Mouse (Mus musculus) thymus, adult 2 months (tissue): Measurements from ENCODE around the gene Scarb1. TPM values are rescaled to one million over a fixed set of nuclear protein-coding genes. Genes with fewer than 3 reads are reported as not detected.
A peak's percentile ranks its signal among the peaks of the same experiment; 100 is the strongest.

Source experiments
- DNase-seq: peaks from one replicate; pipeline ENCODE4 v3.0.0; 2021
- H3K27ac ChIP-seq: fragments of 200-500 bp; 2 replicates; pipeline ENCODE4 v1.5.1; 2012; ENCODE audit warnings: low read length, control low read depth; ENCODE audit not compliant: control insufficient read depth, insufficient read depth
- H3K27me3 ChIP-seq: fragments of 200-500 bp; 2 replicates; pipeline ENCODE4 v1.6.1; 2012; ENCODE audit warnings: mild to moderate bottlenecking, low read length, moderate library complexity, mixed read lengths; ENCODE audit not compliant: control insufficient read depth, insufficient read depth
- H3K36me3 ChIP-seq: fragments of 200-500 bp; 2 replicates; pipeline ENCODE4 v1.6.1; 2012; ENCODE audit warnings: mild to moderate bottlenecking, low read length, moderate library complexity; ENCODE audit not compliant: control insufficient read depth, insufficient read depth
- H3K4me1 ChIP-seq: fragments of 200-500 bp; replicated peaks from 2 replicates; pipeline ENCODE4 v1.6.1; 2012; ENCODE audit warnings: low read length; ENCODE audit not compliant: control insufficient read depth, insufficient read depth
- H3K4me3 ChIP-seq: fragments of 200-500 bp; 2 replicates; pipeline ENCODE4 v1.5.1; 2012; ENCODE audit warnings: mild to moderate bottlenecking, low read length, control low read depth, moderate library complexity; ENCODE audit not compliant: control insufficient read depth, insufficient read depth
- CTCF ChIP-seq: fragments of 200-500 bp; IDR thresholded peaks from 2 replicates; pipeline ENCODE4 v1.5.1; 2012; ENCODE audit warnings: mild to moderate bottlenecking, control low read depth, low read length, moderate library complexity, borderline replicate concordance; ENCODE audit not compliant: control insufficient read depth, poor library complexity, insufficient read depth; ENCODE audit errors: extremely low read depth
- POLR2A ChIP-seq: fragments of 200-500 bp; IDR thresholded peaks from 2 replicates; pipeline ENCODE4 v1.6.1; 2012; ENCODE audit warnings: mild to moderate bottlenecking, low read length, control low read depth, moderate library complexity; ENCODE audit not compliant: control insufficient read depth, poor library complexity, insufficient read depth; ENCODE audit errors: extremely low read depth
- WGBS: fragments of 180-500 bp; shearing (Covaris S2); methylation state at CpG from one replicate; pipeline ENCODE4 v1.1.7; 2018; 5-methylcytosine and 5-hydroxymethylcytosine counted together
- polyA plus RNA-seq: library from polyadenylated mRNA; depleted of rRNA; stranded (reverse); fragments of >200 nt; gene quantifications from 2 replicates; pipeline ENCODE4 v1.2.3, GENCODE M21; 2012

Scarb1 gene
- polyA plus RNA-seq, 1 experiment, result 80.7 TPM

- H3K27me3 ChIP-seq, result no peaks in the 10 kb centered on the region
- TF ChIP-seq CTCF, result no peak
- TF ChIP-seq POLR2A, result no peak
- H3K4me3 ChIP-seq, result no peak overlapping the region
- H3K36me3 ChIP-seq, result no peaks in the 10 kb centered on the region
- DNase-seq, result no peak
- WGBS, result 90% methylated on average over 16 of the region's 16 CpGs
- no peak overlapping the region for H3K27ac ChIP-seq
- H3K4me1 ChIP-seq, result peaks cover 14% of the 10 kb centered on the region
Observed at GRCm38 (mm10) chr5:125319057-125319800, 21.7 kb downstream of the Scarb1 start.

GRCm38 (mm10) chr5:125317953-125318352 is 22.9 kb downstream of the Scarb1 start:
- Histone ChIP-seq H3K4me3 (no peak overlapping the region), H3K27me3 (no peaks in the 10 kb centered on the region), H3K27ac (no peak overlapping the region), H3K36me3 (no peaks in the 10 kb centered on the region), H3K4me1 (peaks cover 14% of the 10 kb centered on the region)
- TF ChIP-seq CTCF (no peak), POLR2A (no peak)
- WGBS, result 97% methylated on average over 8 of the region's 8 CpGs
- no peak for DNase-seq

GRCm38 (mm10) chr5:125317296-125317695 is 23.6 kb downstream of the Scarb1 start:
- no peak for TF ChIP-seq CTCF
- no peak for TF ChIP-seq POLR2A
- peaks cover 14% of the 10 kb centered on the region for H3K4me1 ChIP-seq
- no peaks in the 10 kb centered on the region for H3K36me3 ChIP-seq
- DNase-seq, result no peak
- peak overlapping the region; percentile 19; the same call in 1 of the 2 replicates for H3K27ac ChIP-seq
- no peak overlapping the region for H3K4me3 ChIP-seq
- no peaks in the 10 kb centered on the region for H3K27me3 ChIP-seq
- WGBS, result 94% methylated on average over 7 of the region's 7 CpGs

GRCm38 (mm10) chr5:125316771-125317170 is 24.1 kb downstream of the Scarb1 start:
- 3% methylated on average over 2 of the region's 2 CpGs for WGBS
- Histone ChIP-seq H3K27me3 (no peaks in the 10 kb centered on the region), H3K4me1 (peaks cover 14% of the 10 kb centered on the region), H3K36me3 (no peaks in the 10 kb centered on the region), H3K4me3 (no peak overlapping the region), H3K27ac (peak overlapping the region; percentile 24; the same call in 1 of the 2 replicates)
- no peak for TF ChIP-seq POLR2A
- no peak for TF ChIP-seq CTCF
- DNase-seq, result peak; percentile 50

GRCm38 (mm10) chr5:125315110-125315509 is 25.8 kb downstream of the Scarb1 start:
- Histone ChIP-seq H3K27me3 (no peaks in the 10 kb centered on the region), H3K36me3 (no peaks in the 10 kb centered on the region), H3K27ac (no peak overlapping the region), H3K4me1 (peaks cover 14% of the 10 kb centered on the region), H3K4me3 (no peak overlapping the region)
- TF ChIP-seq POLR2A, result no peak
- no peak for TF ChIP-seq CTCF
- 81% methylated on average over 1 of the region's 1 CpGs for WGBS
- DNase-seq, result no peak

GRCm38 (mm10) chr5:125313991-125314390 is 26.9 kb downstream of the Scarb1 start:
- H3K27me3 ChIP-seq, result no peaks in the 10 kb centered on the region
- no peak for DNase-seq
- no peaks in the 10 kb centered on the region for H3K36me3 ChIP-seq
- no peak for TF ChIP-seq POLR2A
- H3K4me1 ChIP-seq, result peaks cover 14% of the 10 kb centered on the region
- H3K4me3 ChIP-seq, result no peak overlapping the region
- H3K27ac ChIP-seq, result no peak overlapping the region
- 85% methylated on average over 11 of the region's 11 CpGs for WGBS
